Mouse (Mus musculus) liver, adult 2 months (tissue): Measurements from ENCODE around the gene Wdfy4. TPM values are rescaled to one million over a fixed set of nuclear protein-coding genes. Genes with fewer than 3 reads are reported as not detected.

Experiments
- DNase-seq: peaks from one replicate; pipeline ENCODE4 v3.0.0-alpha.2; 2011; ENCODE audit warnings: low read depth, low spot score; ENCODE audit errors: extremely low read depth
- H3K27ac ChIP-seq: fragments of 200-500 bp; replicated peaks from 2 replicates; pipeline ENCODE4 v1.5.1; 2012; ENCODE audit warnings: low read depth, mild to moderate bottlenecking, control low read depth, inconsistent platforms, low read length; ENCODE audit not compliant: insufficient read depth
- H3K27me3 ChIP-seq: fragments of 200-500 bp; 2 replicates; pipeline ENCODE4 v1.6.1; 2012; ENCODE audit warnings: mild to moderate bottlenecking, moderate library complexity, low read length, inconsistent platforms; ENCODE audit not compliant: control insufficient read depth, insufficient read depth
- H3K36me3 ChIP-seq: fragments of 200-500 bp; 2 replicates; pipeline ENCODE4 v1.6.1; 2012; ENCODE audit warnings: low read length, inconsistent platforms; ENCODE audit not compliant: control insufficient read depth, insufficient read depth
- H3K4me1 ChIP-seq: fragments of 200-500 bp; 2 replicates; pipeline ENCODE4 v1.6.1; 2011; ENCODE audit warnings: low read length; ENCODE audit not compliant: control insufficient read depth, insufficient read depth
- H3K4me3 ChIP-seq: fragments of 200-500 bp; 2 replicates; pipeline ENCODE4 v1.5.1; 2011; ENCODE audit warnings: low read depth, mild to moderate bottlenecking, control low read depth, low read length, moderate library complexity; ENCODE audit not compliant: insufficient read depth
- H3K79me2 ChIP-seq: fragments of 200-500 bp; 2 replicates; pipeline ENCODE4 v1.6.1; 2012; ENCODE audit warnings: inconsistent platforms, mild to moderate bottlenecking, low read length, moderate library complexity; ENCODE audit not compliant: control insufficient read depth, insufficient read depth
- H3K9ac ChIP-seq: fragments of 200-500 bp; 2 replicates; pipeline ENCODE4 v1.6.1; 2012; ENCODE audit warnings: low read depth, mild to moderate bottlenecking, control low read depth, inconsistent platforms, low read length
- CTCF ChIP-seq: fragments of 200-500 bp; IDR thresholded peaks from 2 replicates; pipeline ENCODE4 v1.5.1; 2011; ENCODE audit warnings: low read depth, low read length, control low read depth
- POLR2A ChIP-seq: fragments of 200-500 bp; IDR thresholded peaks from 2 replicates; pipeline ENCODE4 v1.6.1; 2011; ENCODE audit warnings: low read length, control low read depth; ENCODE audit not compliant: insufficient read depth; ENCODE audit errors: extremely low read depth
- WGBS: fragments of 180-500 bp; shearing (Covaris S2); methylation state at CpG from one replicate; pipeline ENCODE4 v1.1.7; 2018; 5-methylcytosine and 5-hydroxymethylcytosine counted together
- polyA plus RNA-seq: library from polyadenylated mRNA; depleted of rRNA; stranded (reverse); fragments of >200 nt; gene quantifications from 2 replicates; pipeline ENCODE4 v1.2.3, GENCODE M21; 2012
- total RNA-seq: library from RNA; depleted of rRNA; stranded (reverse); fragments of >200 nt; gene quantifications from 2 replicates; pipeline ENCODE4 v1.2.3, GENCODE M21; 2014

The Wdfy4 gene
- total and polyA plus RNA-seq, 2 experiments, result 2.1 to 3.0 TPM

DNA sequence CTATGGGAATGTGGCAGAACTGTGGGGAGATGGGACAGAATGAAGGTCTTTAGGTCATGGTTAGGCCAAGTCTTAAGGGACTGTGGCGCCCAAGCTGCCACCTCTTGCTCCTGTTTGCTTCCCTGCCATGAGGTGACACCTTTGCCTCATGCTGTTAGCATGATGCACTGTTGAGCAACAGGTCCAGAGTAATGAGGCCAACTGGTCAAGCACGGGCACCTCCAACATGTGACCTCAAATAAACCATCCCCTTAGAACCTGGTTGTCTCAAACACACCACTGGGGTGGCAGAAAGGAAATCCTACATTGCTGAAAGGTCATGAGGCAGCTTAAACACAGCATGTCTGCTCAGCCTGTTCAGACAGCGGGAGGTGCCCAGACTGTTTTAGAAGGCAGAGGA, 166.3 kb downstream of the Wdfy4 start:
- Histone ChIP-seq H3K27me3 (no peaks in the 10 kb centered on the region), H3K4me1 (0 out of 2 replicates have a peak, but pooled peaks cover 2% of the 10 kb centered on the region), H3K36me3 (no peaks in the 10 kb centered on the region), H3K27ac (no peak overlapping the region), H3K79me2 (no peaks in the 10 kb centered on the region), H3K9ac (no peak overlapping the region), H3K4me3 (no peak overlapping the region)
- WGBS, result 41% methylated on average over 3 of the region's 3 CpGs
- TF ChIP-seq POLR2A (no peak), CTCF (no peak)
- DNase-seq, result peak; percentile 91

DNA sequence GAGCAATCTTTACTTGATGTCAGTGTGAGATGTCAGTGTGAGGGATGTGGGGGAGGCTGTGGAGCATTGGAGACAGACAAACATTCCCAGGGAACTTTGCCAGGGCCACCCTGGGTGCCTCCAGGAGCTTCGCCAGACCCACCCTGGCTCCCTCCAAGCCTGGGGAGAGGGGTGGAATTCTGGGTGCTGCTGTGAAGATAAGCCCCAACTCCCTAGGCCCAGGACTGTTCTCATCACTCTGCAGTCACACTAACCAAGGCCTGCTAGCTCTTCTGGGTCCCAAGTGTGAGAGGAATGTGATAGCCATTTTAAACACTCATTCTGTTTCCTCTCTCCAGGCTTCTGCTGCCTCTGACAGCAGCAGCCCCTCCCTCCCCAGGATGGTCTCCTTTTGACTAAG, 177.7 kb downstream of the Wdfy4 start:
- Histone ChIP-seq H3K27ac (no peak overlapping the region), H3K4me1 (no peaks in the 10 kb centered on the region), H3K9ac (no peak overlapping the region), H3K4me3 (no peak overlapping the region), H3K27me3 (no peaks in the 10 kb centered on the region), H3K36me3 (no peaks in the 10 kb centered on the region), H3K79me2 (no peaks in the 10 kb centered on the region)
- TF ChIP-seq CTCF (no peak), POLR2A (no peak)
- DNase-seq, result no peak
- WGBS, result 73% methylated on average over 1 of the region's 1 CpGs

DNA sequence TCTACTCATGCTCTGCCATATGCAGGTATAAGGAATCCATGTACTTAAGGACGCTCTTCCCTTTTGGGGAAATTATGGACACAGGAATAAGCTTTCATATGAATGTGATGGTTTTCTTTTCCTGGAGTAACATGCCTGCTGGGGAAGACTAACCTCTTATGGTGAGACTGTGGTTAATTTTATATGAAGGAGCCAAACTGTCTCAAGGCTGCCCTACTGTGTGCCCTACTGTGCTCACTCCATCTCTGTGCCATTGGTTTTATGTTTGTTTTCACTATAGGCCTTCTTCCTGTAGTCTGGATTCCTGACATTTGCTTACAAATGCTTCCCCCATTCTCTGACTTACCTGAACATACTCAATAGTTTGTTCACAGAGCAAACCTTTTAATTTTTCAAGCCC, 180.2 kb downstream of the Wdfy4 start:
- Histone ChIP-seq H3K79me2 (no peaks in the 10 kb centered on the region), H3K4me1 (no peaks in the 10 kb centered on the region), H3K9ac (no peak overlapping the region), H3K4me3 (no peak overlapping the region), H3K36me3 (no peaks in the 10 kb centered on the region), H3K27me3 (no peaks in the 10 kb centered on the region), H3K27ac (no peak overlapping the region)
- whole genome bisulfite sequencing, result 98% methylated on average over 1 of the region's 1 CpGs
- no peak for DNase-seq
- no peak for TF ChIP-seq CTCF
- TF ChIP-seq POLR2A, result no peak

- H3K9ac ChIP-seq, result no peak overlapping the region
- H3K4me3 ChIP-seq, result no peak overlapping the region
- no peak overlapping the region for H3K27ac ChIP-seq
- no peaks in the 10 kb centered on the region for H3K79me2 ChIP-seq
- H3K36me3 ChIP-seq, result no peaks in the 10 kb centered on the region
- 52% methylated on average over 8 of the region's 8 CpGs for WGBS
- TF ChIP-seq CTCF (no peak), POLR2A (no peak)
- no peak for DNase-seq
- no peaks in the 10 kb centered on the region for H3K4me1 ChIP-seq
- no peaks in the 10 kb centered on the region for H3K27me3 ChIP-seq
Observed at GRCm38 (mm10) chr14:33000112-33000979, 185.0 kb downstream of the Wdfy4 start.

- Histone ChIP-seq H3K27me3 (no peaks in the 10 kb centered on the region), H3K4me3 (no peak overlapping the region), H3K4me1 (no peaks in the 10 kb centered on the region; the same call in 1 of the 2 replicates), H3K27ac (no peak overlapping the region), H3K36me3 (no peaks in the 10 kb centered on the region), H3K9ac (no peak overlapping the region), H3K79me2 (no peaks in the 10 kb centered on the region)
- 60% methylated on average over 10 of the region's 10 CpGs for WGBS
- no peak for TF ChIP-seq POLR2A
- no peak for TF ChIP-seq CTCF
- DNase-seq, result no peak
Observed at GRCm38 (mm10) chr14:32999511-32999910, 185.8 kb downstream of the Wdfy4 start.
